Mouse (Mus musculus) ES-E14 (cell line): ENCODE measurements around the gene Kbtbd13.

Experiments used
- HCFC1 ChIP-seq: IDR thresholded peaks from 2 replicates; pipeline ENCODE4 v1.6.1; 2012; ENCODE audit warnings: low read length, inconsistent platforms, borderline replicate concordance; ENCODE audit not compliant: insufficient read depth
- MAFK ChIP-seq: IDR thresholded peaks from 2 replicates; pipeline ENCODE4 v1.6.1; 2014; ENCODE audit warnings: mild to moderate bottlenecking, low read depth, low read length, inconsistent platforms; ENCODE audit not compliant: insufficient read depth
- ZNF384 ChIP-seq: IDR thresholded peaks from 2 replicates; pipeline ENCODE4 v1.6.1; 2012; ENCODE audit warnings: low read depth, low read length, inconsistent platforms

- TF ChIP-seq MAFK (no peak), ZNF384 (no peak), HCFC1 (no peak)
These were observed 13.7 kb upstream of the Kbtbd13 start for GRCm38 (mm10) chr9:65405184-65405449.
